Mouse (Mus musculus): ENCODE measurements around the gene Pcsk4. TPM values are rescaled to one million over a fixed set of nuclear protein-coding genes. Genes with fewer than 3 reads are reported as not detected.

Gene Pcsk4
- 5.2 and 7.5 TPM in 2 replicates for total RNA-seq (2014; rRNA removed)
- polyA plus RNA-seq (2015; fragmentation: Nextera tagmentation; extraction: Ambion mirVana), result 12.6 and 14.6 TPM in 2 replicates

DNA sequence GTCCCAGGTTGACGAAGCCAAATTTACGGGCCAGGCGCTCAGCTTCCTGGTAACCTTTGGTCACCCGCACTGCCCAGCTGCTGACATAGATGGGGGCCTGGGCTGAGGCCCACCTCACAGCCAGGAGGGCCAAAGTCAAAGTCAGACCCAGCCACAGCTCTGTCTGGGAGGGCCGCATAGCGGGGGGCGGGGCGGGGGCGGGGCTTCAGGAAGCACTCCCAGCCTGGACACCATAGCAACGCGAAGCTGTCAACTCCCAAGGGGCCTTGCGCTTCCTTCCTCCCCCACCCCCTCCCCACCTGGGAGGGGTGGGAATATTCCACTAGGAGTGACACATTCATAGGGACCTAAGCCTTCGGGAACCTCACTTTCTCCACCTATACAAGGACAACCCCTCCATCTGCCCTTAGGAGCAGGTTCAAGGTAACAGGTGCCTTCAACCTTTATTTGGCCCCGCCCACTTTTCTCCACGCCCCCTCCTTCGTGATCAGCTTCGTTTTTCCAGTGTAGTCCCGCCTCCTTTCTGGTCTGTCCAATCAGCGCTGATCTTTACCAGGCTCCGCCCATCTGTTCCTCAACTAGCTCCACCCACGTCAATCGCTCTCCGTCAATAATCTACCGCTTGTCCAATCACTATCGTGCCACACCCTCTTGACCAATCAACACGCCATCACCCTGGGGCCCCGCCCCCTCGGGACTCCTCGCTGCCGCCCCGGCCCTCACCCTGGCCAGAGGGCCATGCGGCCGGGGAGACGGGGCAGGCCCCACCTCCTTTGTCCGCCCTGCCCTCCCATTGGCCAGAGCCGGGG, at the start of gene Pcsk4, which contains the start of gene Reep6:
Pcsk4 (minus strand) TSS at position 226 of the 809 bp plus-strand sequence.
Reep6 (plus strand) TSS at position 681 of the 809 bp plus-strand sequence.
- DNase-seq (ENCODE audit: low spot score), result peak; percentile 98

DNA sequence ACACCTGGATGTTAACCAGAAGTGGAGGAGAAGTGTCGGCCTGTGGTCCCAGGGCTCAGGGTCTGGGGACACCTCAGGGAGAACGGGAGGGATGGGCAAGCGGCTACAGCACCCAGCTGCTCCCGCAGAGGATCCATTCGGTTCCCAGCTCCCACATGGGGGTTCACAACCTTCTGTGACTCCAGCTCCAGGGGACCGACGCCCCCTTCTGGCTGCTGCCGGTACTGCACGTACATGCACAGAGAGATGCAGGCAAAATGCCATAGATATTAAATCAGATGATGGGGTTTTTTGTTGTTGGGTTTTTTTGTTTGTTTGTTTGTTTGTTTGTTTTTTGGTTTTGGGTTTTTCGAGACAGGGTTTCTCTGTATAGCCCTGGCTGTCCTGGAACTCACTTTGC, 48.4 kb upstream of the Pcsk4 start:
- ATAC-seq (ENCODE audit: low FRiP score) (no peak), DNase-seq (ENCODE audit: low spot score) (no peak)
- Histone ChIP-seq H3K4me2 (ENCODE audit: low read depth, low read length, poor library complexity, severe bottlenecking) (no peak overlapping the region), H3K4me3 (ENCODE audit: low read depth, low read length) (no peak overlapping the region), H3K36me3 (ENCODE audit: insufficient read depth, low read length) (peaks cover 31% of the 10 kb centered on the region), H3K27ac (ENCODE audit: low read depth, low read length) (no peak overlapping the region), H3K27me3 (ENCODE audit: insufficient read depth, low read length) (no peaks in the 10 kb centered on the region), H3K4me1 (ENCODE audit: insufficient read depth, low read length) (0 out of 2 replicates have a peak, but pooled peaks cover under 1% of the 10 kb centered on the region), H3K9me3 (ENCODE audit: low read length) (no peaks in the 10 kb centered on the region), H3K9ac (replicated peaks; ENCODE audit: low read length, poor library complexity, severe bottlenecking) (no peak overlapping the region)
- peak; percentile 72 for TF ChIP-seq CTCF (IDR thresholded peaks at IDR 0.05)
- WGBS, result 49% methylated on average over 10 of the region's 10 CpGs

More for the DNA sequence above, at the start of gene Pcsk4, which contains the start of gene Reep6:
- Histone ChIP-seq H3K4me2 (ENCODE audit: low read depth, low read length, poor library complexity, severe bottlenecking) (peak within 1 kb of the TSS; percentile 79), H3K4me3 (ENCODE audit: low read depth, low read length) (peak within 1 kb of the TSS; percentile 48), H3K4me1 (ENCODE audit: insufficient read depth, low read length) (peaks cover 5% of the 10 kb centered on the region; the same call in 1 of the 2 replicates), H3K9me3 (ENCODE audit: low read length) (no peaks in the 10 kb centered on the region), H3K9ac (replicated peaks; ENCODE audit: low read length, poor library complexity, severe bottlenecking) (peak within 1 kb of the TSS; percentile 51; the same call in 1 of the 2 replicates), H3K36me3 (ENCODE audit: insufficient read depth, low read length) (no peaks in the 10 kb centered on the region), H3K27ac (ENCODE audit: low read depth, low read length) (no peak within 1 kb of the TSS), H3K27me3 (ENCODE audit: insufficient read depth, low read length) (no peaks in the 10 kb centered on the region)
- ATAC-seq (ENCODE audit: low FRiP score), result peak; percentile 95
- WGBS, result 5% methylated on average over 32 of the region's 36 CpGs
- TF ChIP-seq CTCF (IDR thresholded peaks at IDR 0.05), result no peak

DNA sequence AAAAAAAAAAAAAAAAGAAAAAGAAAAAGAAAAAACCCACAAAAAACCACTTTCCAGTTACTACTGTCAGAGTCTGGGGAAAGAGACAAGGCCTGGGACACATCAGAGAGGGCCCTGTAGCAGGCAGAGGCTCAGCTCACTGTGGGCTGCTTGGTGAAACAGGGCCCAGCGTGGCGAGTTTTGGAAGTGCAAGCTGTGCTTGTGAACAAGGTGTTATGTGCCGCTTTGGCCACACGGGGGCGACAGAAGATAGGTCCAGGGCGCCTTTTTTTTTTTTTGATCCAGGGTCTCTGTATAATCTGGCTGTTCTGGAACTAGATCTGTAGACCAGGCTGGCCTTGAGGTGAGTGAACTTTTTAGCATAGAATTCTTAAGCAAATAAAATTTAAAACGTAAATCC, 46.9 kb upstream of the Pcsk4 start:
- H3K27ac ChIP-seq (ENCODE audit: low read depth, low read length), result no peak overlapping the region
- no peaks in the 10 kb centered on the region for H3K27me3 ChIP-seq (ENCODE audit: insufficient read depth, low read length)
- H3K4me3 ChIP-seq (ENCODE audit: low read depth, low read length), result no peak overlapping the region
- ATAC-seq (ENCODE audit: low FRiP score), result no peak
- H3K36me3 ChIP-seq (ENCODE audit: insufficient read depth, low read length), result peaks cover 17% of the 10 kb centered on the region
- no peak overlapping the region for H3K4me2 ChIP-seq (ENCODE audit: low read depth, low read length, poor library complexity, severe bottlenecking)
- H3K9ac ChIP-seq (replicated peaks; ENCODE audit: low read length, poor library complexity, severe bottlenecking), result no peak overlapping the region
- peak; percentile 94 for TF ChIP-seq CTCF (IDR thresholded peaks at IDR 0.05)
- peak; percentile 97 for DNase-seq (ENCODE audit: low spot score)
- no peaks in the 10 kb centered on the region for H3K9me3 ChIP-seq (ENCODE audit: low read length)
- no peaks in the 10 kb centered on the region; the same call in 1 of the 2 replicates for H3K4me1 ChIP-seq (ENCODE audit: insufficient read depth, low read length)
- under 1% methylated on average over 7 of the region's 7 CpGs for WGBS

DNA sequence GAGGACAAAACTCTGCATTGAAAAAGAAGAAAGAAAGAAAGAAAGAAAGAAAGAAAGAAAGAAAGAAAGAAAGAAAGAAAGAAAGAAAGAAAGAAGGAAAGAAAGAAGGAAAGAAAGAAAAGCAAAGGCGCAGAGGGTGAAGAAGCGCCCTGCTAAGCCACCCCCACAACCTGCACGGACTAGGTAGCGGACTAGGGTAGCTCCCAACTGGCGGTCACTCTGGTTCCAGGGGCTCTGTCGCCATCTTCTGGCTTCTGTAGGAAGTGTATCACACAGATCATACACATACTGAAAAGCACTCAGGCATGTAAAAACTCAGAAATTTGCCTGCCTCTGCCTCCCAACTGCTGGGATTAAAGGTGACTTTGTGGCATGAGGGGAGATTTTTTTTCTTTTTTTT, 44.8 kb upstream of the Pcsk4 start:
- Histone ChIP-seq H3K4me3 (ENCODE audit: low read depth, low read length) (no peak overlapping the region), H3K27me3 (ENCODE audit: insufficient read depth, low read length) (no peaks in the 10 kb centered on the region), H3K9ac (replicated peaks; ENCODE audit: low read length, poor library complexity, severe bottlenecking) (no peak overlapping the region), H3K4me2 (ENCODE audit: low read depth, low read length, poor library complexity, severe bottlenecking) (no peak overlapping the region), H3K27ac (ENCODE audit: low read depth, low read length) (no peak overlapping the region), H3K9me3 (ENCODE audit: low read length) (no peaks in the 10 kb centered on the region), H3K36me3 (ENCODE audit: insufficient read depth, low read length) (no peaks in the 10 kb centered on the region), H3K4me1 (ENCODE audit: insufficient read depth, low read length) (no peaks in the 10 kb centered on the region; the same call in 1 of the 2 replicates)
- DNase-seq (ENCODE audit: low spot score) (peak; percentile 60), ATAC-seq (ENCODE audit: low FRiP score) (no peak)
- TF ChIP-seq CTCF (IDR thresholded peaks at IDR 0.05), result peak; percentile 70
- 16% methylated on average over 6 of the region's 6 CpGs for WGBS

DNA sequence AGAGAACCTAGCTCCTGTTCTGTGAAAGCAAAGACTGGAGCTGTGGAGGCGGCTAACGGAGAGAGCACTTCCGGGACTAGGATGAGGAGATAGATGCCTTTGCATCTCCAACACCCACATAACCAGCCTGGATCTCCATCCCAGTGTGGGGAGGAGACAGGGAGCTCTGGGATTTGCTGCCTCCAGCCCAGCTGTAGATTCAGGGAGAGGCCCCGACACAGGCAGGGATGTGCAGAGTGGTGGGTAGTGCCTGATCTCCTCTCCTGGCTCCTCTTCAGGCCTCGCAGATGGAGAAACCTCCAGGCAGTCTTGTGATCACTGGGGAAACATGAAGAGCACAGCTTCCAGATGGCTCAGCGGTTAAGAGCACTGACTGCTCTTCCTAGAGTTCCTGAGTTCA, 43.4 kb upstream of the Pcsk4 start:
- Histone ChIP-seq H3K27ac (ENCODE audit: low read depth, low read length) (no peak overlapping the region), H3K4me1 (ENCODE audit: insufficient read depth, low read length) (no peaks in the 10 kb centered on the region; the same call in 1 of the 2 replicates), H3K27me3 (ENCODE audit: insufficient read depth, low read length) (no peaks in the 10 kb centered on the region), H3K4me3 (ENCODE audit: low read depth, low read length) (no peak overlapping the region), H3K36me3 (ENCODE audit: insufficient read depth, low read length) (no peaks in the 10 kb centered on the region), H3K9ac (replicated peaks; ENCODE audit: low read length, poor library complexity, severe bottlenecking) (no peak overlapping the region), H3K9me3 (ENCODE audit: low read length) (no peaks in the 10 kb centered on the region), H3K4me2 (ENCODE audit: low read depth, low read length, poor library complexity, severe bottlenecking) (no peak overlapping the region)
- no peak for TF ChIP-seq CTCF (IDR thresholded peaks at IDR 0.05)
- ATAC-seq (ENCODE audit: low FRiP score) (no peak), DNase-seq (ENCODE audit: low spot score) (no peak)
- 83% methylated on average over 6 of the region's 6 CpGs for WGBS

DNA sequence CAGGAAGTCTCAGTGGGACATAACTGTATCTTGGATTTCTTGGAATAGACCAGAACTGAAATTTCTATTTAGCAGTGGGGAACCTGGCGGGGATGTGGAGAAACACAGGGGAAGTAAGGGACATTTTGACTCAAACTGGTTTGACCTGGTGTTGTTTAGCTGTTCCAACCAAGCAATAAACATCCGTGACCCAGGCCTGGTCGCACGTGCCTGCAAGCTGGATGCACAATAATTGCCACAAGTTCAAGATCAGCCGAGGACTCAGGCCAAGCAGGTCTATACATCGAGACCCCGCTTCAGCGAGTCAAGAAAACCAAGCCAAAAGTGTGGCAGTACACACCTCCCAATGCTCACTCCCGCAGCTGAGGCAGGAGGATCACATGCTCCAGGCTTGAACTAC, 42.7 kb upstream of the Pcsk4 start:
- Histone ChIP-seq H3K9me3 (ENCODE audit: low read length) (no peaks in the 10 kb centered on the region), H3K4me2 (ENCODE audit: low read depth, low read length, poor library complexity, severe bottlenecking) (peak overlapping the region; percentile 33; the same call in 1 of the 2 replicates), H3K36me3 (ENCODE audit: insufficient read depth, low read length) (no peaks in the 10 kb centered on the region), H3K27ac (ENCODE audit: low read depth, low read length) (peak overlapping the region; percentile 62), H3K27me3 (ENCODE audit: insufficient read depth, low read length) (no peaks in the 10 kb centered on the region), H3K4me3 (ENCODE audit: low read depth, low read length) (peak overlapping the region; percentile 10; the same call in 1 of the 2 replicates), H3K4me1 (ENCODE audit: insufficient read depth, low read length) (no peaks in the 10 kb centered on the region; the same call in 1 of the 2 replicates), H3K9ac (replicated peaks; ENCODE audit: low read length, poor library complexity, severe bottlenecking) (no peak overlapping the region)
- no peak for ATAC-seq (ENCODE audit: low FRiP score)
- no peak for DNase-seq (ENCODE audit: low spot score)
- WGBS, result 50% methylated on average over 9 of the region's 9 CpGs
- no peak for TF ChIP-seq CTCF (IDR thresholded peaks at IDR 0.05)

Measured in midbrain, postnatal 0 days (tissue).